Mouse (Mus musculus) kidney, adult 9 months (tissue): ENCODE results near the gene Mucl2.

Source experiments
- DNase-seq: peaks from one replicate; pipeline ENCODE4 v3.0.0; 2022

Gene Mucl2

GRCm38 (mm10) chr15:103899212-103899611, at the start of gene Mucl2:
Gene Mucl2, minus strand, starts transcription at chr15:103899312.
- DNase-seq, result no peak

GRCm38 (mm10) chr15:103913061-103913460, 13.9 kb upstream of the Mucl2 start:
- peak; percentile 65 for DNase-seq
